Mouse (Mus musculus): ENCODE measurements at regions not wholly inside any gene's neighbourhood (a gene's known extent, or its start where the extent isn't known, plus 50 kb on each side); places are given as distances from the start of the nearest gene placed in this dataset.

DNA sequence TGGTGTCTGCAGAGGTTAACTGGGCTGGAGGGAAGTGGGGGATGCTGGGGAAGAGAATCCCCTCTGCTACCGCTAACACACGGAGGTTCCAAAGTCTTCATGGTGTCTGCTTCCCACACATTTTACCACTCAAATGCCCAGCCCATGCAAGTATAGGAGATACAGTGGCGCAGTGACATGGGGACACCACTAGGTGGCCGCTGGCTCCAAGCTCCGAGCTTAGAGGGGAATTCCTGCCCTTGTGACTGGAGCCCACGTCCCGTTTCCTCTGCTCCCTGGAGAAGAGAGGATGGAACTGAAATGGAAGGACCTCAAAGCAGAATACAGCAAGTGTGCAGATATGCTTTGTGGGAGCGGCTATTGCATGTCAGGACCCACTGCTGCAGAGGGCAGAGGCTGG, 218.2 kb downstream of the Cyp26b1 start:
- TF ChIP-seq CTCF (conservative IDR thresholded peaks at IDR 0.05; ENCODE audit: low read length) = peak; percentile 88
- no peak for TF ChIP-seq POU5F1 (IDR thresholded peaks at IDR 0.05; ENCODE audit: borderline replicate concordance, low read length)
- TF ChIP-seq NANOG (IDR thresholded peaks at IDR 0.05; ENCODE audit: borderline replicate concordance, low read length) = no peak

Data from E14TG2a.4 (cell line).